Mouse (Mus musculus) E14TG2a.4 (cell line): ENCODE measurements at regions not wholly inside any gene's neighbourhood (a gene's known extent, or its start where the extent isn't known, plus 50 kb on each side); places are given as distances from the start of the nearest gene placed in this dataset.

Source experiments
- CTCF ChIP-seq: conservative IDR thresholded peaks from 2 replicates; pipeline ENCODE4 v1.5.1; 2014; ENCODE audit warnings: low read length
- NANOG ChIP-seq: IDR thresholded peaks from 2 replicates; pipeline ENCODE4 v1.6.1; 2014; ENCODE audit warnings: borderline replicate concordance, low read length, mixed read lengths
- POU5F1 ChIP-seq: IDR thresholded peaks from 2 replicates; pipeline ENCODE4 v1.6.1; 2014; ENCODE audit warnings: low read length, borderline replicate concordance

- TF ChIP-seq NANOG, result no peak
- no peak for TF ChIP-seq CTCF
- no peak for TF ChIP-seq POU5F1
Measured at GRCm38 (mm10) chr12:109845602-109845906, 245.4 kb upstream of the Rtl1 start.
